Mouse (Mus musculus) cortical plate, adult 2 months (tissue): ENCODE measurements around the gene Frmpd1.

ENCODE experiments used
- CTCF ChIP-seq: fragments of 200-500 bp; IDR thresholded peaks from 2 replicates; pipeline ENCODE4 v1.5.1; 2011; ENCODE audit warnings: mild to moderate bottlenecking, control low read depth, low read length; ENCODE audit not compliant: insufficient read depth; ENCODE audit errors: extremely low read depth
- POLR2A ChIP-seq: fragments of 200-500 bp; IDR thresholded peaks from 2 replicates; pipeline ENCODE4 v1.6.1; 2011; ENCODE audit warnings: mild to moderate bottlenecking, low read length, control low read depth; ENCODE audit not compliant: insufficient read depth; ENCODE audit errors: extremely low read depth

- TF ChIP-seq CTCF (no peak), POLR2A (no peak)
Observed at GRCm38 (mm10) chr4:45261551-45261950, 76.9 kb downstream of the Frmpd1 start.
